In genomic region chr19:10064173-10065012, GRCm38 (mm10) we compare ENCODE assay signal across 11 mouse cellular contexts. TPM values are rescaled to one million over a fixed set of nuclear protein-coding genes. Genes with fewer than 3 reads are reported as not detected.
DNase-seq lines count a peak whose midpoint lies in the region; ATAC-seq lines count a peak whose summit lies in the region.
"Had no signal": no experiment of that assay in that cellular context is flagged by ENCODE, and none has a peak within 500 bp of the region (broad histone marks: within the 10 kb centered on the region; RNA-seq: fewer than 3 reads in every experiment).

No protein-coding gene starts in this region.

- H3K27ac ChIP-seq in forebrain, embryonic 14.5 days (ENCODE audit: low read depth, low read length): 0 out of 2 replicates have a peak overlapping the region, but pooled peaks have one; percentile 1
- H3K27ac ChIP-seq in forebrain, embryonic 15.5 days (replicated peaks): no peak overlapping the region
- peak overlapping the region; percentile 22; the same call in 1 of the 2 replicates for H3K27ac ChIP-seq in liver, embryonic 11.5 days (ENCODE audit: low read depth, low read length)
- H3K27ac ChIP-seq: kidney, embryonic 15.5 days; left cerebral cortex, adult 2 months had no signal

- no peaks in the 10 kb centered on the region for H3K9me3 ChIP-seq in forebrain, embryonic 14.5 days (replicated peaks; ENCODE audit: control insufficient read depth, low read length)
- H3K9me3 ChIP-seq in forebrain, embryonic 15.5 days: no peaks in the 10 kb centered on the region
- H3K9me3 ChIP-seq in liver, embryonic 11.5 days (ENCODE audit: control insufficient read depth, low read length): no peaks in the 10 kb centered on the region
- H3K9me3 ChIP-seq: kidney, embryonic 15.5 days had no signal

- peaks cover 91% of the 10 kb centered on the region for H3K36me3 ChIP-seq in forebrain, embryonic 14.5 days (ENCODE audit: control insufficient read depth, insufficient read depth, low read length)
- H3K36me3 ChIP-seq in forebrain, embryonic 15.5 days: peaks cover 78% of the 10 kb centered on the region
- H3K36me3 ChIP-seq in liver, embryonic 11.5 days (ENCODE audit: control insufficient read depth, insufficient read depth, low read length): peaks cover 42% of the 10 kb centered on the region

- no peak for ATAC-seq in forebrain, embryonic 14.5 days
- ATAC-seq in forebrain, embryonic 15.5 days (replicated peaks): no peak
- no peak for ATAC-seq in liver, embryonic 11.5 days (replicated peaks; ENCODE audit: low FRiP score)

- no peaks in the 10 kb centered on the region for H3K27me3 ChIP-seq in forebrain, embryonic 14.5 days (replicated peaks; ENCODE audit: control insufficient read depth, insufficient read depth, low read length)
- H3K27me3 ChIP-seq in forebrain, embryonic 15.5 days: no peaks in the 10 kb centered on the region
- H3K27me3 ChIP-seq in liver, embryonic 11.5 days (replicated peaks; ENCODE audit: control insufficient read depth, insufficient read depth, low read length): no peaks in the 10 kb centered on the region
- H3K27me3 ChIP-seq: kidney, embryonic 15.5 days had no signal

- H3K9ac ChIP-seq in forebrain, embryonic 14.5 days (ENCODE audit: low read length): no peak overlapping the region
- no peak overlapping the region for H3K9ac ChIP-seq in forebrain, embryonic 15.5 days (replicated peaks)
- no peak overlapping the region for H3K9ac ChIP-seq in liver, embryonic 11.5 days (ENCODE audit: low read depth, low read length)
- H3K9ac ChIP-seq: kidney, embryonic 15.5 days had no signal

- H3K4me2 ChIP-seq in forebrain, embryonic 14.5 days (ENCODE audit: low read length): no peak overlapping the region
- no peak overlapping the region for H3K4me2 ChIP-seq in forebrain, embryonic 15.5 days (replicated peaks)
- H3K4me2 ChIP-seq in liver, embryonic 11.5 days: no peak overlapping the region
- H3K4me2 ChIP-seq: kidney, embryonic 15.5 days had no signal

- H3K4me1 ChIP-seq in forebrain, embryonic 14.5 days (ENCODE audit: control insufficient read depth, insufficient read depth, low read length): peaks cover 3% of the 10 kb centered on the region; the same call in 1 of the 2 replicates
- H3K4me1 ChIP-seq in forebrain, embryonic 15.5 days: peaks cover 14% of the 10 kb centered on the region; the same call in 1 of the 2 replicates
- peaks cover 50% of the 10 kb centered on the region for H3K4me1 ChIP-seq in liver, embryonic 11.5 days (replicated peaks; ENCODE audit: control insufficient read depth, insufficient read depth, low read length)

- no peak overlapping the region for H3K4me3 ChIP-seq in forebrain, embryonic 14.5 days (ENCODE audit: low read depth, low read length)
- H3K4me3 ChIP-seq in forebrain, embryonic 15.5 days: no peak overlapping the region
- no peak overlapping the region for H3K4me3 ChIP-seq in liver, embryonic 11.5 days (ENCODE audit: low read depth, low read length)
- H3K4me3 ChIP-seq: kidney, embryonic 15.5 days; left cerebral cortex, adult 2 months had no signal

- WGBS in forebrain, embryonic 14.5 days: 67% methylated on average over 10 of the region's 10 CpGs
- 67% methylated on average over 10 of the region's 10 CpGs for WGBS in forebrain, embryonic 15.5 days
- 73% methylated on average over 10 of the region's 10 CpGs for WGBS in liver, embryonic 11.5 days

- no peak for DNase-seq in forebrain, embryonic 14.5 days (ENCODE audit: low spot score)
- DNase-seq in lung, postnatal 4 days: peak; percentile 43 to 56
- no peak for DNase-seq in lung, postnatal 36 days
- DNase-seq in liver, embryonic 11.5 days (ENCODE audit: low spot score): no peak
- peak; percentile 59 to 69 for DNase-seq in thymus, postnatal 10 days (ENCODE audit: low spot score in 2 of 2)
- DNase-seq in urinary bladder, postnatal 4 days (ENCODE audit: low spot score in 2 of 2): no peak
- DNase-seq in testis, postnatal 14 days (ENCODE audit: low spot score): no peak
- DNase-seq: right cerebral cortex, postnatal 25 days had no signal

RNA-seq across cellular contexts. Expression of gene Fads3, which starts 23.0 kb away (rescaled TPM):
- 9.6 and 12.5 TPM in 2 replicates for polyA plus RNA-seq in forebrain, embryonic 14.5 days (2014; fragmentation: Nextera tagmentation; extraction: Ambion mirVana)
- 14.0 and 15.3 TPM in 2 replicates for polyA plus RNA-seq in forebrain, embryonic 15.5 days (2015; fragmentation: Nextera tagmentation; extraction: Ambion mirVana)
- 7.2 and 7.3 TPM in 2 replicates for polyA plus RNA-seq in liver, embryonic 11.5 days (2014; fragmentation: Nextera tagmentation; extraction: Ambion mirVana)

RNA-seq across cellular contexts. Expression of gene Fads2, which starts 37.2 kb away (rescaled TPM):
- 71.1 and 71.5 TPM in 2 replicates for polyA plus RNA-seq in forebrain, embryonic 14.5 days (2014; fragmentation: Nextera tagmentation; extraction: Ambion mirVana)
- polyA plus RNA-seq in forebrain, embryonic 15.5 days (2015; fragmentation: Nextera tagmentation; extraction: Ambion mirVana): 164 and 166 TPM in 2 replicates
- 48.8 and 54.3 TPM in 2 replicates for polyA plus RNA-seq in liver, embryonic 11.5 days (2014; fragmentation: Nextera tagmentation; extraction: Ambion mirVana)

Comparison
In these comparisons a context has a peak if more than half of its experiments do, and no peak if none do; other contexts are left out.
1. DNase-seq: peak in lung, postnatal 4 days (2 of 2) and thymus, postnatal 10 days (2 of 2); none in forebrain, embryonic 14.5 days (single experiment), lung, postnatal 36 days (single experiment), liver, embryonic 11.5 days (single experiment), urinary bladder, postnatal 4 days (0 of 2) and testis, postnatal 14 days (single experiment).